Mouse (Mus musculus): ENCODE data around the gene Csnk1g1.

The Csnk1g1 gene

DNA sequence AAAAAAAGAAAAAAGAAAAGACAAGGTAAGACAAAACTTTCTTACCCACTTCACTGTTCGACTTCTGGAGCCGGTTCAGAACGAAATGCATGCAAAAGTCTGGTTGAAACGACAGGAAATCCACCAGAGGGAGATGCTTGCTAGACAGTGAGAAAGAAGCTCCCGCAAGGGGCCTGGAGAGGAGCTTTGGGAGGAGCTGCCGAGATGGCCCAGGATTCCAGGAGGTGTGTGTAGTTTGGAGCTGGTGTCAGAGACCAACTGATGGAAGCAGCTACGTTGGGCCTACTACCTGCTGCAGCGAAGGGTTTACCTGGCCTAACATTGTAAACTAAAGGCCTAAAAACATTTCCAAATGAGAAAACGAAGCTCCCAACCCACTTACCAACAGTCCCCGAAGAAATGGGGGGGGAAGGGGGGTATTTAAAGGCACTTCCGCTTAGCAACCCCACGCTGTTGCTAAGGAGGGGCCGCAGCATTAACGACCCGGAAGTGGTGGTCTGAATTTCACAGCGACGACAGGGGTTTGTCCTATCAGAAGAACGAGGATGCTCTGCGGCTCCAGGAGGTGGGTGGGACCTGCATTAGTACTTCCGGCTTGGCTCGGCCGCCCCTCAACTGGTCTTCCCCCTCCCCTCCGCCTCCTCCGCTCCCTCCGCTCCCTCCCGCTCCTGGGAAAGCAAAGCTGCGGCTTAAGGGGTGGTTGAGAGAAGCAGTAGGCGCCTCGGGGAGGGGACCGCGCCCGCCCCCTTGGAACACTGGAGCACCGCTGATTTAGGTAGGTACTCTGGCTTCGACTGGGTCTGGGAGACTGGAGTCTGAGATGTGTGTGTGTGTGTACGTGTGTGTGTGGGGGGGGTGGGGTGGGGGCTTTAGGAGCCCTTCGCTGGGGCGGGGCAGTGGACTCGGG lies at the start of gene Csnk1g1, which contains the start of gene Trip4:
Csnk1g1 (plus strand) TSS at position 531 of the 907 bp plus-strand sequence.
Trip4 (minus strand) TSS at position 401 of the 907 bp plus-strand sequence.
- DNase-seq (ENCODE audit: low spot score), result peak; percentile 92

DNA sequence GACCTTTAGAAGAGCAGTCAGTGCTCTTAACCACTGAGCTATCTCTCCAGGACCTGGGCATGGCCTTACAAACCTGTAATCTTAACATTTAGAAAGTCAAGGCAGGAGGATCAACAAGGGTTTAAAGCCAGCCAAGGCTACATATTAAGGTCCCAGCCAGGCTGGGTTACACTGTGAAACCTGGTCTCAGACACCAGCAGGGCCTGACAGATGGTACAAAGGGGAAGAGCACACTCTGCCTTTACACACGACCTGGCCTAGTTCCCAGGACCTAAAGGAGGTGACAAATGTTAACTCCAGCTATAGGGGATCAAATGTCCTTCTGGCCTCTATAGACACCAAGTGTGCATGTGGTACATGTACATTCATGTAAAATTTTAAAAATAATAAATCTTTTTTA lies 49.1 kb upstream of the Csnk1g1 start:
- no peak for DNase-seq (ENCODE audit: low spot score)

DNA sequence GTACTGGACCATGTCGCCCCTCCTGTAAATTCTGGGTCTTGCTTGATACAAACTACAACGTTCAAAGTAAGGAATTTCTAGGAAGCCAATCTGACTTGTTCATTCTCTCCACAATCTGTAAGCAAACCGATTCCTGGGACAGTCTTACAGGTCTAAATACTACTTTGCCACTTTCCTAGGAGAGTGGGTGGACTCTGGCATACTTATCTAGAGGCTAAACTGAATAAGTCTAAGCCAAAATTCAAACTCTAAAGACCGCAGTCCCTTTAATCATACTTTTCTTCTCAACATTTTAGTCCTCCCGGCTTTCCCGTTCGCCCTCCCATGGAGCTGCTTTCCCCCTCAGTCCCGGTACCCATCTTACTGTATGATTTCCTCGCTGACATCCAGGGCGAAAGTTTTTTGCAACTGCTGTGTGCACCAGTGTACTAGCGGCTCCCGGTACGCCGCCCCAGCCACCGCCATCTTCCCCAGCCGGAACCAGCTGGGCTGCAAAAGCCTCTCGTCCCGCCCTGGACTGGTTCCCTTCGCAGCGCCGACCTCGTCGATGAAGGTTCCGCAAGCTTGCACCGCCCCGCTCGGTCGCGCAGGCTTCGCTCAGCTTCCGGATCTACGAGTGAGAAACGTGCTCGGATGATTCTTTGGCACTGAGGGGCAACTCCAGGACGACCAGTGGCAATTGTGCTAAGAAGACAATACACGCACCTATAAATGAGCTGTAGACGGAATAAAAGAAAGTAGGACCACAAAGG lies 24.0 kb upstream of the Csnk1g1 start:
- peak; percentile 91 for DNase-seq (ENCODE audit: low spot score)

DNA sequence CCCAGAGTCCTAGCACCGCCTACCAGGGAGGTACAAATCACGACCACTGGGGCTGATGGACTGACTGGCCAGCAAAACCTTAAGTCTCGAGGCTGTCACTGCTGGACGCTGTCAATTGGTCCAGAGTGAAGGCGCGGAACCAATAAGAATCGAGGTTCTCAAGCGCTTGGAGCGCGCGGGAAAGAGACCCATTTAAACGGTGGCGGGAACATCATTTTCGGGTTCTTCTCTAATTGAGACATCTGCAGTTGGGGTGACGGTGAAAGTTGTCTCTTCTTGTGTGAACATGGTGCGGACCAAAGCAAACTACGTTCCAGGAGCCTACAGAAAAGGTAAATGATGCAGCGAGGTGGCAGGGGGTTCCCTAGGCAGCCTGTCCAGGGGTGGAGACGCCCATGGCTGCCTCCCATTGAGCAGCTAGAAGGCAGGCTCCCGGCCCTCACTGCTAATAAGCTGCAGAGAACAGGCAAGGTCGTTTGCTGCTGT lies 18.5 kb upstream of the Csnk1g1 start, which contains the start of gene Pclaf:
Pclaf (plus strand) TSS at position 95 of the 486 bp plus-strand sequence.
- peak; percentile 61 for DNase-seq (ENCODE audit: low spot score)

DNA sequence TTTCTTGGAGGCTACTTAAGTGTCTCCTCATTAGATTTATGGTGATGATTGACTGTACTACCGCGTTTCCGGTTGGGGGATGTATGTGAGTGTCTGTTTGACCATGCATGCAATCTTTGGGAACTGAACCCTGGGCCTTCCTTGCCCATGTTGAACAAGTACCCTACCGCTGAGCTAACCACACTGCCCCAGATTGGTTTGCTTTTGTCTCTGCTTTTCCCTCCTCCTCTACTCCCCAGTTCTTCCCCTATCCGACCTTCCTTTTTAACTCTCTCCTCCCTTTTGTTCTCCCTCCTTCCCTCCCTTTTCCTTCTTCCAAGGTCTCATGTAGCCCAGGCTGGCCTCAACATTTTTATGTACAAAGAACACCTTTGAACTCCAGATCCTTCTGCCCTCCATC lies 17.6 kb upstream of the Csnk1g1 start:
- no peak for DNase-seq (ENCODE audit: low spot score)

DNA sequence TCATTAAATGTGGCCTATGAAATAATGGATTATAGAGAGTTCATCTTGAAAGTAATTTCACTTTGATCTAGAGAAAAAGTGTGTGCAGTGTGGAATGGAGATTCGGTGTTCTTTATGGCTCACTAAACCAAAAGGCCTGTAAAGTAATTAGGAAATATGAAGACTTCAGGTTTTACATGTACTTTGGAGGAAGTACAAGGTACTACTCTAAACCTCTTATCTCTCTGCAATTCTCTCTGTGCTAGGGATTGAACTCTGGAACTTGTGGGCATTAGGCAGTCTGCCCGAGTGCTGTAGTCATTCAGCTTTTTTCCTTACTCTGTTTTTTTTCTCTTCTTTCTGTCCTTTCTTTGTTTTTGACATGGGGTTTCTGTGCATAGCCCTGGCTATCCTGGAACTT lies 11.7 kb upstream of the Csnk1g1 start:
- no peak for DNase-seq (ENCODE audit: low spot score)

DNA sequence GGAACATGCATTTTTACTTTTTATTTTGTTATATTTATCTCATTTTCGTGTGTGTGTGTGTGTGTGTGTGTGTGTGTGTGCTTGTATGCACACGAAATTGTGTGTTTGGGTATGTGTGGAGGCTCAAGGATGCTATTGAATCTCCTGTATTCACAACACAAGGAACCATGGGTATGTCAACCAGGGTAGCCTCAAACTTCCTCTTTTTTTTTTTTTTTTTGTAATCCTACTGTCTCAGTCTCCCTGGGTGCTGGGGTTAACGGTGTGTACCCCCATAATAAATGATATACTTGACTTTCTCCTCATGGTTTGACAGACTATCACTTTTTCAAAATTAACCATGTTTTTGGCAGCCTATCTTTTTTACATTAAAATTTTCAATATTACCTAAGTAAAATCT lies 5.8 kb upstream of the Csnk1g1 start:
- no peak for DNase-seq (ENCODE audit: low spot score)

DNA sequence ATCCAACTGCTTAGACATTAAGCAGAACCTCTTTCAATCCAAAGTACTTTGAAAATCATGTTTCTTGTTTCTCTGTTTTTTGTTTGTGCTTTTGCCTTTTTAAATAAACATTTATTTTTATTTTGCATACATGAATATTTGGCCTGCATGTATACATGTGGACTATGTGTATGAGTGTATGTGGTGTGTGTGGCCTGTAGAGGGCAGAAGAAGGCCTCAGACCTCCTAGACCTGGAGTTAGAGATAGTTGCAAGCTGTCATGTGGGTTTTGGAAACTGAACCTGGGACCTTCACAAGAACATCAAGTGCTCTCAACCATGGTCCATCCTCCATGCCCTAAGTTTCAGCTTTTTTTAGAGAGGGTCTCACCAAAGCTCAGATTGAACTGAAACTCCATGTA lies 5.3 kb upstream of the Csnk1g1 start:
- peak; percentile 12 for DNase-seq (ENCODE audit: low spot score)

DNA sequence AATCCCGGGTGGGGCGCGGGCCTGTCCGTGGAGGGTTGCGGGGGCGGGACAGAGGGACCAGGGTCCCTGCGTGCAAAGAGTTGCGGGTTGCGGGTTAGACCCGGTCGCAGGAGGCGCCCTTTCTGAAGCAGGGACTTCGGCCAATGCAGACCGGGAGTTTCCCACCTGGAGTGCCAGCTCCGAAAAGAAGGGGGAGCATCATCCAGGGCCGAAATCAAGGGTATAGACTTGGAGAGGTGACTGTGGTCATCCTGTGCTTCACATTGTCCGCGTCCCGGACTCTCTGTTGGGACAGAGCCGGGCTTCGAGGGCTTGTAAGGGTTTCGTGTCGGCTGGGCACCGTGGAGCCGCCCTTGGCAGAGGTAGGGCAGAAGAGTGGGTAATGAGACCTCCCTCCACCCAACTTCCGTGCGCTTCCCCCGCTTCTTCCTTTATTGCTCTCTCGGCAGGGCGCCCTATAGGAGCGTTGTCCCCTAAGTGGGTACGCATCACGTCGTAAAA lies 627 bp downstream of the Csnk1g1 start:
- peak; percentile 54 for DNase-seq (ENCODE audit: low spot score)

DNA sequence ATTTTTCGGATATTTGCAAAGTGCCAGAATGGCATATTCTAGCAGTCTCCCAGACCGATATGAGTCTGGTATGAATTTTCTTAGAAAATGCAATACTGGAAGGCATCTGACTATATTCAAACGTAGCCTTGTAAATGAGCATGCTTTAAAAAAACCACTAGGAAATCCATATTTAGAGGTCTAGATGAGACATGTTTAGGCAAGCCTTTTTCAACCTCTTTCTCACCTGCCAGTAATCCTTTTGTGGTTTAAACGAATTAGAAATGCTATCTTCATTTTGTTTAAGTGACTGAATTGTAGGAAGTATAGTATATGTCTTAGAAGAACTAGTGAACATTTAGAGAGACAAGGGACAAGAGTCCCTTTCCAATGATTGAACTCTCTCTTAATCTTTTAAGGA lies 1.1 kb downstream of the Csnk1g1 start:
- no peak for DNase-seq (ENCODE audit: low spot score)

DNA sequence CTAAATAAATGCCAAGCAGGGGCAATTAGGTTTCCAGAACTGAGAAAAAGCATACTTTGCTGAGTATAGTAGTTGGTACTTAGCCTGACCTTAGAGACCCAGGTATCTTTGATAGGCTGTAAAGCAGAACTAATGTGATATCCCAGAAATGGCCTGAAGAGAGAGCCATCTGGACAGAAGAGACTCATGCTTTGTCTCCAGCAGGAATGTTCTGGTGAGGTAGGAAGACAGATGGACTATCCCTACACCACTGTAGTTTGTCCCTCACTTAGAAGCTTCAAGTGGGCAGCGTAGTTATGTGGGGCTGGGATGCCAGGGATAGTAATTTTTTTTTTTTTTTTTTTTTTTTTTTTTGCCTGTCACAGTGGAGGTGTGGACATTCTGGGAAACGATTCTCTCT lies 5.3 kb downstream of the Csnk1g1 start:
- no peak for DNase-seq (ENCODE audit: low spot score)

DNA sequence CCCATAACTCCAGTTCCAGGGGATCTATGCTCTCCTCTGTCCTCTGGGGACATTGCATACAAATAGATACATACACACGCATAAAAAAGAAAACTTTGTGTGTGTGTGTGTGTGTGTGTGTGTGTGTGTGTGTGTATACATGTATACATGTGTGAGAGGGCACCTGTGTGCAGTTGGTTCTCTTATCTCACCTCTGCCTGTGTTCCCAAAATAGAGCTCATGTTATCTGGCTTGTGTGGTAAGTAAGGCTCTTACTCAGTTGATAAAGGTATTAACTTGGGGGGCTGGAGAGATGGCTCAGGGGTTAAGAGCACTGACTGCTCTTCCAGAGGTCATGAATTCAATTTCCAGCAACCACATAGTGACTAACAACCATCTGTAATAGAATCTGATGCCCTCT lies 8.3 kb downstream of the Csnk1g1 start:
- no peak for DNase-seq (ENCODE audit: low spot score)

DNA sequence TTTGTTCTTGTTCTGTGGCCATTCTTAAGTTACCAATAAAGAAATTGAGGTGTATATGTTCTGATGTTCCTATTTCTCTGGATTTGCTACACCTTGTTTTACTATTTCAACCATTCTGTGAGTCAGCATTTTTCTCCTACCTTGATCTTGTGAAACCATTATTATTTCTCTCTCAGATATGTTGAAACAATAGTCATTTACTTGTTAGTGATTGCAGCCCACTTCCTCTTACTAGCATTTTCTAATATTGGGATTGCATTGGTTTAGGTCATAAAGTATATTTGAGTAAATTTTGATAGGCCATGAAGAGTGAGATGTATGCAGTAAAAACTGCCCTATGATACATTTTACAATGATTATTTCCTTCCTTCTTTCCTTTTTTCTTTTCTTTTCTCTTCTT lies 19.7 kb downstream of the Csnk1g1 start:
- DNase-seq (ENCODE audit: low spot score), result no peak

DNA sequence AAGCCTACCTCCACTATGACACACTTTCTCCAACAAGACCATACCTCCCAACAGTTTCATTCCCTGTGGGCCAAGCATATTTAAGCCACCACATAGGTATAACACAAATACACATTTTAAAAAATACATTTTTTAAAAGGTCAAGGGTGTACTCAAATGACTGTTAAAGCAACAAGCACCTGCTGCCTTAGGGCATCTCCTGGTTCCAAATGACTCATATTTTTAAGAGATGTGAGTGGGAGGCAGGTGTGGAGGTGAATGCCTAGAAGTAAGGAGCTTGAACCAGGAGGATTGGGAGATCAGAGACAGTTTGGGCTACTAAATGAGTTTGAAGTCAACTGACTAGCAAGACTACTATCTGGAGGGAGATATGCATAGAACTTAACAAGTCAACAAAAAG lies 21.1 kb downstream of the Csnk1g1 start:
- DNase-seq (ENCODE audit: low spot score), result no peak

DNA sequence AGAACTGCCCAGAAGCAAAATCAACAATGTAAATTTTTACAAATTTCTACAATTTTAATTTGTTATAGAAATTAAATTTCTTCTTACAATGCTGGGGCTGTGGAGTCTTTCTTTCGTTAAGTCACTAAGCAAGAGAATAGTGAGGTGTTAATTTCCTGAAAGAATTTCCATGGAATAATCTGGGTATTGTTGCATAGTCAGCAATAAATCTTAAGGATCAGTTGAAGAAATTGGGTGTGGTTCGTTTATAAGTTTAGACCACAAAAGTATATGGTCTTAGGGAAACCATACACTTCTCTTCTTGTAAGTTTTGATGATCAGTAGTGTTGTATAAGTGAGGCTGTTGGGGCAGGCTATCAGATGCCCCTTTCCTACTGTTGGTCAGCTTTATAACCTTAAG lies 28.8 kb downstream of the Csnk1g1 start:
- DNase-seq (ENCODE audit: low spot score), result no peak

DNA sequence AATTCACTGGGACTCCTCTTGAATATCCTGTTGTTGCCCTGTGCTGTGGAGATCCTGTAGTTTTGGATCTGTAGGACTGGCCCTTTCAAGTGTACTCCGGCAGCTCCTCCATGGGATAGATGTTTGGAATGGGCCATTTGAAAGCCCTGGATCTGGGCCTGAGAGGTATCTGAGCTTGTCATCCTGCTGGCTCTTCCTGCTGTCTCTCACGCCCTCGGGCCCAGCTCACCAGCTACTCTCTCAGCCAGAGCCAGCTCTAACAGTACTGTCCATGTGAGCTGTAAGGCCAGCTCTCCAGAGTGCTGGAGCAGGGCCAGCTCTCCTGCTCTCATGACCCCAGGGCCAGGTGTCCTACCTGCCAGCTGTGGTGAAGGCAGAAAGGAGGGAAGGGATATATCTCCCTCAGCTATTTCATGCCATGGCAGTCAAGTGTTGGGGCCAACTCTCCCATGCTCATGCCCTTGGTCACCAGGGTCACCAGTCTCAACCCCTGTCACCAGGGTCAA lies 42.4 kb downstream of the Csnk1g1 start:
- DNase-seq (ENCODE audit: low spot score), result no peak

DNA sequence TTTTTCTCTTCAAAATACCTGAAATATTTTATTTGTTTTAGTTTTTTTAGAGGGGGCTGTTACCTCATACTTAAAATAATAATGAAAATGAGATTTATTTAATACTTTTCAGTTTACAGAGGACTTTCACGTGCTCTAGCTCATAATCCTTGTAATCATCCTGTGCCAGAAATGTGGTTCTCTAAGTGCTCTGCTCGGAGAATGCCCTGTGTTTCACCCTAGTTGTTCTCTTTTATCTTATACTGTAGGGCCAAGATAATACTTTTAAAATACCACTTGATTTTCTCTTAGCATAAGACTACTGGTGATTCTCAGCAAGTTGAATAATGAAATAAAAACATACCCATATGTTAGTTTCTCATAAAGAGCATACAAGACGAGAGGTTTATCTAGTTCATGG lies 61.3 kb downstream of the Csnk1g1 start:
- DNase-seq (ENCODE audit: low spot score), result no peak

DNA sequence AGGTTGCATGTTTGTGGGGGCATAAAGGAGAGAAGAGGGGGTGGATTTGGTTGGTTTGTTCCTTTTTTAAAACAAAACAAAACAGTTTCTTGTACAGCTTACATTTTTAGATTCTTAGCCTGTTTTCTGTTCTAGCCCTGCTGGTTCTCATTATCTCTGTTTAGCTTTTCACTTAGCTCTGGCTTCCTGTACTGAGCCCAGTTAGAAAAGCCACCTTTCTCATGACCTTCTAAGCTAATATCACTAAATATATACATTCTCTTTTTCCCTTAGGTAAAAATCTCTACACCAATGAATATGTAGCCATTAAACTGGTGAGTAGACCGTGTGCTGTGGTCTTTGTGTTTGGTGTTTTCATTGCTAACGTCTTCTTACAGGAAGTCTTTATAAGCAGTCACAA lies 64.5 kb downstream of the Csnk1g1 start:
- no peak for DNase-seq (ENCODE audit: low spot score)

DNA sequence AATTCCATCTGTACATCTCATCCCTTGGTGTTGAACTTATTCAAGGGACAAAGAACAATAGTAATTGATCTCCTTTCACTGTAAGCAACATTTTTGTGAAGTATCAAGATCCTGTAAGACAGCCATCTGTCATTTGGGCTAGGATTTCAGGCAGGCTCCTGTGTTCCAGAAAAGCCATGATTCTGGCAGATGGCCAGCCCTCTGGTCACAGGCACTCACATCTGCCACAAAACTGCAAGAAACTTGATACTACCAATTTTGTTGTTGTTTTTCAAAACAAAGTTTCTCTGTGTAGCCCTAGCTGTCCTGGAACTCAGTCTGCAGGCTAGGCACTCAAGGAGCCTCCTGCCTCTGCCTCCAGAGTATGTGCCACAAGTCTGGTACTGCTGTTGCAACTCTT lies 67.2 kb downstream of the Csnk1g1 start:
- no peak for DNase-seq (ENCODE audit: low spot score)

DNA sequence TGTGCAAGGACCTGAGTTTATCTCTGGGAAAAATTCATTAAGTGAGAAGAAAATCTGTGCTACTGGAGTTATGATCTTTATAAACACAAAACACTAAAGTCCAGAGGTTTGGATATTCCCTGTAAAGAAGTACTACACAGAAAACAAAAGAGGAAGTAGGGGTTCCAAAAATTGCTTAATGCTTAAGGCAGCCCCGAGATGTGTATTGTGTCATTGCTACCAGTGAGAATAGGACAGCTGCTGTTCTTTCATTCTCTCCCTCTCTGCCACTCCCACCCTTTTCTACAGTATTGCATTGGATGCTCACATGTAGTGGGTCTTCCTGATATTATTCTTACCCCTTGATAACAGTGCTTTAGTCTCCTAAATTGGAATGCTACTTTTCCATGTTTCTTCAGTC lies 74.1 kb downstream of the Csnk1g1 start:
- DNase-seq (ENCODE audit: low spot score), result no peak

DNA sequence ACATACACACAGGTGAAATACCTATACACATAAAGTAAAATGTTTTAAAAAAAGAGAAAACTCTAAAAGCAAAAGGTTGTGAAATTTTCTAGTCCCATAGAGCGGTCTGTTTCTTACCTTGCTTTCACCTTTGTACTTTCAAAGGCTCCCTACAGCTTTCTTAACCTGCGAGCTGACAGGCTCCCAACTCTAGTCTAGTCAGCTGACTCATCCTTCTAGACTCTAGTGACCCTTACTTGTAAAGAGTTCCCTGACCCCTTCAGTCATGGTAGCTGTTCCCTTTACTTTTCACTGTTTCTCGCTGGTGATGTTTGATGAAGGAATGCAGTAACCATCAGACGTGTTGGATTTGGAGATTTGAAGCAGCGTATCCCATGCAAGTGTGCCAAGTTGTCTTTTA lies 78.3 kb downstream of the Csnk1g1 start:
- DNase-seq (ENCODE audit: low spot score), result no peak

DNA sequence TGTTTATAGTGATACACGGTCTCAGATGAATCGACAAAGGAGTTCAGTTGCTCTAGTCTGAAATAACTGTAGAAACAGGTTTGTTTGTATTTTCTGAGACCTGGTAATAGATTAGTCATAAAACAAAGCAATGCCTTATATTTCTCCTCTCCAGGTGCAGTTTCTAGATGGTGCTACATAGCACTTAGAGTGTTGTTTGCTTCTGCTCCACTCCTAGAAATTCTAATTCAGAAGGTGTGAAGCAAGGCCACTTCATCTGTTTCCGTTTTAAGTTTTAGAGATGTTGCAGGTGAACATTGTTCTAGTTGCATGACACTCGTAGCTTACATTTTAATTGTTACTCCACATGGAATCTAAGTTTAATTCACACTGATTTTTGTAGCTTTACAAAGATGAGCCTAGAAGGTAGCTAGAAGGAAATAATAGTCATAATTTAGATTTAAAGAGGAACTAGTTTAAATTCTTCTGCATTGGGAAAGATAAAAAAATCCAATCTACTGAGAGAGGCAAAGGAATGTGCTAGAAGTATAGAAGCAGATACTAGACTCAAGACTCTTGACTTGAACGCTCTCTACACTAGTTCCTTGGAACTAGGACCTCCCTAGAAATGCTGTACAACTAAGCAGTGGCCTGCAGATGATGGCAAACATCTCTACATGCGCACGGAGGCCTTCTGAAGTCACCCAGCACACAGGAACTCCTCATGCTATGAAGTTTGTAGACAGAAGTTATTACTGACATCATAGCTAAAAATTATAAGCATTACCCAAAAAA lies 87.1 kb downstream of the Csnk1g1 start:
- DNase-seq (ENCODE audit: low spot score), result no peak

All from T-cell, adult 2 months (primary cell).